Mouse (Mus musculus) T-helper 1 cell (primary cell): ENCODE data around the gene Gnat3.

Source experiments
- in situ Hi-C: fragments of 300-600 bp; cut with MboI, MseI; formaldehyde crosslinking; loops from one replicate; pipeline ENCODE4 v1.15.1; 2025; ENCODE audit warnings: high pct_unique_total_duplicates

Gnat3 gene

DNA sequence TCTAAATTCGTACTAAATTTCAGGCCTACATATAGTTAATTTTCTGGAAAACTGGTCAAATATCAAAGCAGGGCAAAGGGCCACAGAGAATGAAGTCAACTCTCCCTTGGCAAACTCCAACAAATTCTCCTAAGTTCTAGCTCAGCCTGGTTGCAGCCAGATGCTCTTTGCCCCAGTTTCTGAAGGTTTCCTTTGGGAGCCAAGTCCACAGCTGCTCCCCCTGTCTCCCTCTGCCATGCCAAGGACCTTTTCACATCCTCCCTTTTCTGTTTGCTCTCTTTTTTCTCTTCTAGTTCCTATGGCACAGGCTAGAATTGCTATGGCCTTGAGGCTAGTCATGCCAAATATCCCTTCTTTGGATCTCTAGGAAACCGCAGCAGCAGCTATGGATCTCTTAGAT is 43.8 kb downstream of the Gnat3 start:
- in situ Hi-C loops, result no loop called here

DNA sequence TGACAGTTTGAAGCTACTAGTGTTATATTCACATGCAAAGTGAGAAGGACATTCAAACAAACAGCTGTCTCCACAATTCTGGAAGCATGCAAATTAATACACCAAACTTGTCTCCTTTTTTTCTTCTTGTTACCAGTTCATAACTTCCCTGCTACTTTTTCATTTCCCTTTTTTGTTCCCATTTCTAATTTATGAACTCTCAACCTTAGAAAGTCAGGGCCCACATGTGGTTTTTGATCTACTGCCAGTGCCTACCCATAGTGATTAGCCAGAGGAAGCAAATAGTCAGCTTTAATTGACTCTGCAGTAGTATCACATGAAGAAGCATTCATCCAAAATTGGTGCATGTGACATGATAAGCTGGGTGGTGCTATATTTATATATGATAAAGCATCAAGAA is 44.7 kb downstream of the Gnat3 start:
- in situ Hi-C loops, result no loop called here

DNA sequence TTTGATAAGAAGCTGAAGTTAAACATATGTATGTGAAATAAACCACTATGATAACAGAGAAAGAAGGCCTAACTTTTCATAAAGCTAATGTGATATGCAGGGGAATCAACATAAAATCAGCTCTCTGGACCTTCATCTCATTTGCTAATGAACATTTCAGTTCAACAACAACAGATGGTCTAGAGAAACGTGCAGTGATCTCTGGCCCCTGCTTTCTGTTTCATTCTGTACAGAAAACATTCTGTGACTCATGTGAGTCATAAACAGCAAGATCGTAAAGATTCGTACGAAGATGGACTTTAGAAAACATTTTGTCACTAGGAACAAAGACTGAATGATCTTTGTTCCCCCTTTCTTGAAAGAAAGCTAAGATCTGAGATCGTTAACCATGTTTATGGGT is 48.0 kb downstream of the Gnat3 start:
- in situ Hi-C loops, result no loop called here

DNA sequence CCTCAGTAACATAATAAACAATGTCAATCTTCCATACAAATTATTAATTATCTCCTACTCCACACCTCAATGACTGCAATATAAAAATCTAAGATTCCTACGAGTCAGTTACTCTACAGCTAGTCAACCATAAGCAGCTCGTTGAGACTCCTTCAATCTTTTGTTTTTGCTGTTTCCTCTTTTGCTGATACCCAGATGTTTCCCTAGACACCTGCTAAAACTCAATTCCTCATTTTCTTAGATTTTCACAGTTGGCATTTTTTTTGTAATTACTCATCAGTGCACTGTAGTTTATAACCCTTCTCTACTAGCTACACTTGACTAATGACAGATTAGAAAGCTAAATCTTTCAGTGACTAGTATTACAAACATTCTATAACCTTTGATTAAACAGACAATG is 50.8 kb downstream of the Gnat3 start:
- in situ Hi-C loops, result no loop called here

DNA sequence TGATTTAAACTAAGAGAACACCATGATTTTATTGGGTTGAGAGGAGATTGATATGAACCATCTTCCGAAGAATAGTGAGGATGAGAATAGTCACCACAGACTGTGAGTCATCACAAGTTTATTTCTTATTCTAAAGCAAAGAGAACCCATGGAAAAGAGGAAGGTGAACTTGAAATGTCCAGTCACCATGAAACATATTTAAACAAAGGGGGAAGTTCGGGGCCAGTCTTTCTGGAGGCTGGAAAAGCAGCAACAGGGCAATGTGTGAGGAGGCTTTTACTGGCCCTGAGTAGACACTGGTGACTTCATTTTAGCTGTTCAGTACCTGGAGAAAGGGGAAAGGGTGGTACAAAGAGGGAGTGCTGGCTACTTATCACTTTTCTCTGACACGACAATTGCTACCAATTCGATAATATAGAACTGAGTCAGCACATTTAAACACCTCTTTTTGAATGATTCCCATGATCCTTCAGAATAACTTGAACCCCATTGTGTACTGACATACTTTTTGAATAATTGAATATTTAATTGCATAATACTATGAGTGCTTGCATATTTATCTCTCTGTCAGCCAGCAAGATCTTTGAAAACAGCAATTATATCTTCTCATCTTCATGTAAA is 52.0 kb downstream of the Gnat3 start:
- in situ Hi-C loops, result no loop called here

DNA sequence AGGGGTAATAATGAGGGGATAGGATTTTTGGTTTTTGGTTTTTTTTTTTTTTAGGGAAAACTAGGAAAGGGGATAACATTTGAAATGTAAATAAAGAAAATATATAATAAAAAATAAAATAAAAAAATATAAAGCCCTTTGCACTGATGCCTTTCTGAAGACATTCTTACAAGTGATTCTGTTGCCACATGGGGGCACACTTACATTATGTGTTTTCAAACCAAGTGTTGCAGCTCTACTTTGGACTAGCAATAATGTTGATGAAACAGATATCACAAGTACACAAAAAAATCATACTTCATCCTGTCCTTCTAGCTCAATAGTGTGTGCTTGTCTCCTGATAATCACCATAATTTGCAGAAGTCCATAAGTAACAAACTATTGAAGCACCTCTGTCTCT is 61.0 kb downstream of the Gnat3 start:
- in situ Hi-C loops, result no loop called here

DNA sequence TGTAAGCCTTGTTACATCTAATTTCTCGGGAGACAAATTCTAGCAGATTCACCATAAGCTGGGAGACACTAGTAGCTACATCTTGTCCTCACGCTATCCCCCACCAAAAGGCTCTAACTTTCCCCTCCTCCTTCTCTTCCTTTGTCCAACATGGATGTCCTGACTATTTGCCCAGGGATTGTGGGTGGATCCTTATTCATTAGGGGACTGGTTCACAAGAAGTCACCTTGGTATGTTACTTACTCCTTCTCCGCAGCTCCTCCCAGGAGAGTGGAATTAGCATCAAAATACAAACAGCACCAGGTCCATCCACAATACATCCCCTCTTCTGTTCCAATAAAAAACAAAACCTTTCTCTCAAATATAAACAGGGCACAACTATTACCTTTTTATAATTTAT is 65.2 kb downstream of the Gnat3 start:
- in situ Hi-C loops, result loop anchor here (25.0 kb wide), 1 partner anchor 1290 kb away; no protein-coding TSS in a partner anchor

DNA sequence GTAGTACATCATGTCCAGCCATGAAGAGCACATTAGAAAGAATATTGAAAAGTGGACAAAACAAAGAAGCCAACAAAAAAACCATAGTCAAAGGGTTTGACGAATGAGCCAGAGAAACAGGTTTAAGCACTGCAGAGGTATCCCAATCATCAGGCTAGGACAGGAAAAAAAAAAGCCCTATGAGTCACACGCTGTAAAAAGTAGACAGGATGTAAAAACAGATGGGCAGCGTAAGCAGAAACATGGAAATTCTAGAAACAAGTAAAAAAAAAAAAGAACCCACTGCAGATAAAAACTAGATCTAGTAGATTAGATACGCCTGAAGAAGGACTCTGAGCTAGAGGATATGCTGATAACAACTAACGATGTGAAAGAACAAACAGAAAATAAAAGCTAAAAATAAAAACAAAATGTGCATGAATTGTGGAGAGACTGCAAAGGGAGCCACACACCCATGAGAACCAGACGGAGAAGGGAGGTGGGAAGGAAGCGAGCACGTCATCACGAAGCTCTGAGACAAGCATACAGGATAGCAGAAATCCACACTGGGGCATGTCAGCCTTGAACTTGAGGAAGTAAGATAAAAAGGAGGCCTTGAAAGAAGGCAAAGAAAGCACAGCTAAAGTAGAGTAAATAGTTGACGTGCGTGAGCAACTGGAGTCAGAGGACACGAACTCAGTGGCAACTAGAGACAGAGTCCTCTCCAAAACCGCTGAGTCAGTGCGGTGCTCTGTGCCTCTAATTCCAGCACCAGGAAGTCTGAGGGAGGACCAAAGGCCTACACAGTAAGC is 73.7 kb downstream of the Gnat3 start:
- in situ Hi-C loops, result loop anchor here (25.0 kb wide), 1 partner anchor 1299 kb away; no protein-coding TSS in a partner anchor

DNA sequence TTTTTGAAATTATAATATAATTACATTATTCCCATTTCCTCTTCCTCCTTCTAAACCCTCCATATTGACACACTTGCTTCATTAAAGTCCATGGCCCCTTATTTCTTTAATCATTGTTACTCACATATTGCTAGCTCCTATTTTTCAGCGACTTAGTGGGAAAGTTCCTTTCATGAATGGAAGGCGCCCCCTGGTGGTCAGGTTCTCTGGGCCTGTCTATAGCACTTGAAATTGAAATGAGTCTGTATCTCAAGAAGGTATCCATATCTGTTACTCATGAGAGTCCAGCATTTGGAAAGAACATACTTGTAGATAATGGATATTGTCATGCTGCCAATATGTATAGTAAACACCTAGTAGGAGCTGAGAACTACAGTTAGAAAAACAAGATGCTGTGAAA is 80.7 kb downstream of the Gnat3 start:
- in situ Hi-C loops, result loop anchor here (5.0 to 25.0 kb wide), 2 partner anchors 236 to 1306 kb away; no protein-coding TSS in a partner anchor

DNA sequence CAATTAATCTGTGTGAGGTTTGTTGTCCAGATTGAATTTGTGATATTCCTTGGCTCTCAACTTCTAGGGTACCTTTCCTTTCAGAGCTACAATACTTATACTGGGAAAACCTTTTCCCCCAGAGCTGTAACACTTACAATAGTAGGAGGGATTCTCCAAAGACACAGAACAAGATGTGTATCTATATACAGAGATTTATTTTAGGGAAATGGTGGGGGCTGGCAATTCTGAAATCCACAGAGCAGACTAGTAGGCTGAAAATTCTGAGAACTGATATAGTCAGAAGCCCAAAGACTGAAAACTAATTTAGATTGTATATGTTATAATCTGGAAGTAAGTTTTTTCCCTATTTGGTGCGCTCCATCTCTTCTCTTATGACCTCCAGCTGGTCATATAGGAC is 86.5 kb downstream of the Gnat3 start:
- in situ Hi-C loops, result loop anchor here (25.0 kb wide), 1 partner anchor 1312 kb away; no protein-coding TSS in a partner anchor

DNA sequence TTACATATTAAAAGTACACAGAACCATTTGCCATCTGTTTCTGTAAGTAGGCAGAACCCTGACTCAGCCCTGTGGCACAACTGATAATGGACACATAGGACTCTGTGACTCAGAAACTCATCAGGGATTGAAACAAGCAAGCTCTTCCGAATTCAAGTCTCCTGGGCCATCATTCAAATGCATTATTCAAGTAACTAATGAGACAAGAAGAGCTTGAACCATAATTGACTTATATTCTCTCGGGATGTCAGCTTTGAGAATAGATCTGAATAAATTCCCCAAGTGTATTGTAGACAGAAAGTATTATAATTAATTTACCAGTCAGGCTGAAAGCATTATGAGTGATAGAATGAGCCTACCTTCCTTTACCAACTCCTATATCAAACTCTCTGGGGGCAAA is 93.0 kb downstream of the Gnat3 start:
- in situ Hi-C loops, result no loop called here
